In genomic region chr11:86992461-86992988, GRCm38 (mm10) we compare ENCODE assay signal across 8 mouse cellular contexts. TPM values are rescaled to one million over a fixed set of nuclear protein-coding genes. Genes with fewer than 3 reads are reported as not detected.
A peak's percentile ranks its signal among the peaks of the same experiment; 100 is the strongest.
DNase-seq lines count a peak whose midpoint lies in the region; ATAC-seq and TF ChIP-seq lines count a peak whose summit lies in the region.

No protein-coding gene starts in this region.

- TF ChIP-seq EP300 in CH12.LX (IDR thresholded peaks at IDR 0.05; ENCODE audit: low read length) = no peak

- no peak for TF ChIP-seq POLR2A in CH12.LX (IDR thresholded peaks at IDR 0.05; ENCODE audit: low read depth, low read length)

- H3K36me3 ChIP-seq in CH12.LX (replicated peaks in 1 of 2; ENCODE audit: control insufficient read depth in 1 of 2, insufficient read depth in 1 of 2, low read length in 1 of 2) = no peaks in the 10 kb centered on the region
- no peaks in the 10 kb centered on the region for H3K36me3 ChIP-seq in forebrain, embryonic 14.5 days (ENCODE audit: control insufficient read depth, insufficient read depth, low read length)
- H3K36me3 ChIP-seq in liver, embryonic 13.5 days = no peaks in the 10 kb centered on the region

- ATAC-seq in forebrain, embryonic 14.5 days = no peak
- ATAC-seq in liver, embryonic 13.5 days (ENCODE audit: low read depth) = no peak

- peak overlapping the region; percentile 97 for H3K4me3 ChIP-seq in gastrocnemius, adult 2 months
- H3K4me3 ChIP-seq in CH12.LX (replicated peaks in 1 of 3; ENCODE audit: low read depth in 2 of 3, low read length in 2 of 3, poor library complexity in 1 of 3) = peak overlapping the region; percentile 72 to 92 (median 76)
- peak overlapping the region; percentile 90 for H3K4me3 ChIP-seq in forebrain, embryonic 14.5 days (ENCODE audit: low read depth, low read length)
- H3K4me3 ChIP-seq in liver, embryonic 13.5 days (replicated peaks) = peak overlapping the region; percentile 74

- H3K4me2 ChIP-seq in CH12.LX (ENCODE audit: insufficient read depth, low read depth, poor library complexity, severe bottlenecking) = peak overlapping the region; percentile 82
- peak overlapping the region; percentile 85 for H3K4me2 ChIP-seq in forebrain, embryonic 14.5 days (ENCODE audit: low read length)
- peak overlapping the region; percentile 89 for H3K4me2 ChIP-seq in liver, embryonic 13.5 days

- no peak for TF ChIP-seq RAD21 in CH12.LX (IDR thresholded peaks at IDR 0.05; ENCODE audit: low read depth, low read length)

- WGBS in forebrain, embryonic 14.5 days = under 1% methylated on average over 13 of the region's 13 CpGs
- WGBS in liver, embryonic 13.5 days (ENCODE audit: insufficient replicate concordance) = 7% methylated on average over 13 of the region's 13 CpGs

- intact Hi-C loops in gastrocnemius, adult 2 months (cut with DNase I) = loop anchor here (5.0 to 10.0 kb wide), 2 partner anchors 75 to 98 kb away; no protein-coding TSS in a partner anchor
- intact Hi-C loops in left cerebral cortex, postnatal 25 days (cut with DNase I) = loop anchor here (2.0 to 10.0 kb wide), 6 partner anchors 35 to 185 kb away; partner anchors contain the start of gene Dhx40

- no peaks in the 10 kb centered on the region for H3K9me3 ChIP-seq in CH12.LX (replicated peaks; ENCODE audit: low read length)
- no peaks in the 10 kb centered on the region for H3K9me3 ChIP-seq in forebrain, embryonic 14.5 days (replicated peaks; ENCODE audit: control insufficient read depth, low read length)
- H3K9me3 ChIP-seq in liver, embryonic 13.5 days (replicated peaks) = no peaks in the 10 kb centered on the region

- dilution Hi-C loops in CH12.LX (cut with MboI; ENCODE audit: extremely low pct_ligation_motif_present, extremely low pct_unique_long_range_greater_than_20kb, low sequenced_read_pairs) = no loop called here

- H3K4me1 ChIP-seq in CH12.LX (ENCODE audit: control insufficient read depth in 1 of 2, insufficient read depth in 2 of 2) = peaks cover 0 to 34% of the 10 kb centered on the region in 2 experiments; a peak in 2 of 4 replicates
- H3K4me1 ChIP-seq in forebrain, embryonic 14.5 days (ENCODE audit: control insufficient read depth, insufficient read depth, low read length) = peaks cover 31% of the 10 kb centered on the region
- H3K4me1 ChIP-seq in liver, embryonic 13.5 days (replicated peaks) = peaks cover 44% of the 10 kb centered on the region

- no peak for DNase-seq in gastrocnemius, adult 2 months
- no peak for DNase-seq in gastrocnemius, postnatal 25 days
- no peak for DNase-seq in CH12.LX (ENCODE audit: extremely low read depth)
- no peak for DNase-seq in forebrain, embryonic 14.5 days (ENCODE audit: low spot score)
- DNase-seq in liver, embryonic 13.5 days = no peak
- DNase-seq in thymus, postnatal 36 days = peak; percentile 28 to 33
- no peak for DNase-seq in ovary, adult 18-20 months (ENCODE audit: low spot score)
- no peak for DNase-seq in left cerebral cortex, postnatal 25 days (ENCODE audit: low spot score in 2 of 2)

- H3K9ac ChIP-seq in CH12.LX (ENCODE audit: insufficient read depth, low read depth) = peak overlapping the region; percentile 44
- peak overlapping the region; percentile 87 for H3K9ac ChIP-seq in forebrain, embryonic 14.5 days (ENCODE audit: low read length)
- peak overlapping the region; percentile 67 for H3K9ac ChIP-seq in liver, embryonic 13.5 days

- H3K27me3 ChIP-seq in CH12.LX (replicated peaks) = peaks cover 33% of the 10 kb centered on the region
- H3K27me3 ChIP-seq in forebrain, embryonic 14.5 days (replicated peaks; ENCODE audit: control insufficient read depth, insufficient read depth, low read length) = no peaks in the 10 kb centered on the region
- H3K27me3 ChIP-seq in liver, embryonic 13.5 days = peaks cover 25% of the 10 kb centered on the region

- TF ChIP-seq CTCF in gastrocnemius, adult 2 months (IDR thresholded peaks at IDR 0.05) = no peak
- no peak for TF ChIP-seq CTCF in CH12.LX (conservative IDR thresholded peaks at IDR 0.05 in 1 of 2, IDR thresholded peaks at IDR 0.05 in 1 of 2; ENCODE audit: low read depth in 2 of 2, low read length in 2 of 2)

- H3K79me2 ChIP-seq in CH12.LX (replicated peaks; ENCODE audit: control insufficient read depth, extremely low read depth, insufficient read depth, poor library complexity, severe bottlenecking) = no peaks in the 10 kb centered on the region

- peak overlapping the region; percentile 98 for H3K27ac ChIP-seq in gastrocnemius, adult 2 months
- no peak overlapping the region for H3K27ac ChIP-seq in CH12.LX (ENCODE audit: insufficient read depth, low read depth)
- H3K27ac ChIP-seq in forebrain, embryonic 14.5 days (ENCODE audit: low read depth, low read length) = peak overlapping the region; percentile 93; the same call in 1 of the 2 replicates
- H3K27ac ChIP-seq in liver, embryonic 13.5 days = no peak overlapping the region

- in situ Hi-C loops in CH12.LX (cut with MboI; ENCODE audit: low pct_ligation_motif_present, low pct_unique_long_range_greater_than_20kb, low sequenced_read_pairs) = no loop called here

TF ChIP-seq in CH12.LX, 34 proteins besides CTCF, POLR2A, EP300 and RAD21:
- no peak for TF ChIP-seq HCFC1 (IDR thresholded peaks at IDR 0.05; ENCODE audit: low read depth, low read length)
- no peak for TF ChIP-seq ELF1 (IDR thresholded peaks at IDR 0.05; ENCODE audit: low read depth, low read length)
- 0 out of 2 replicates have a peak, but pooled peaks have one; percentile 29 for TF ChIP-seq ZNF384 (IDR thresholded peaks at IDR 0.05; ENCODE audit: low read depth, low read length)

RNA-seq across cellular contexts. Expression of gene Ypel2, which starts 1.0 kb away (rescaled TPM):
- 10 to 100 TPM in 1 of 2 experiments, 1 to 10 TPM in 1; 4.5 to 11.6 TPM for total RNA-seq in gastrocnemius, adult 2 months (2021)
- total RNA-seq in gastrocnemius, postnatal 25 days (2021) = 1 to 10 TPM; 3.7 to 8.0 TPM
- 0.17 and 0.38 TPM in 2 replicates for total RNA-seq in CH12.LX (2012; rRNA removed)
- total RNA-seq in CH12.LX (2014; rRNA removed) = 0.61 and 0.91 TPM in 2 replicates
- polyA plus RNA-seq in CH12.LX (2012; ENCODE audit: insufficient read length, low read depth) = 0.35 and 0.59 TPM in 2 replicates
- 6.0 and 7.0 TPM in 2 replicates for polyA plus RNA-seq in forebrain, embryonic 14.5 days (2014; fragmentation: Nextera tagmentation; extraction: Ambion mirVana)
- polyA plus RNA-seq in liver, embryonic 13.5 days (2015; fragmentation: Nextera tagmentation; extraction: Ambion mirVana) = 1.2 and 1.5 TPM in 2 replicates
- 10 to 100 TPM; 49.8 to 61.2 TPM for total RNA-seq in left cerebral cortex, postnatal 25 days (2021)

Comparison
In these comparisons a context has a peak if more than half of its experiments do, and no peak if none do; other contexts are left out.
1. DNase-seq: peak in thymus, postnatal 36 days (2 of 2); none in gastrocnemius, adult 2 months (single experiment), gastrocnemius, postnatal 25 days (single experiment), CH12.LX (single experiment), forebrain, embryonic 14.5 days (single experiment), liver, embryonic 13.5 days (single experiment), ovary, adult 18-20 months (single experiment) and left cerebral cortex, postnatal 25 days (0 of 2).
2. H3K27ac ChIP-seq: peak in gastrocnemius, adult 2 months (single experiment) and forebrain, embryonic 14.5 days (single experiment); none in CH12.LX (single experiment) and liver, embryonic 13.5 days (single experiment).
3. RNA of gene Ypel2, which starts 1.0 kb away (total RNA-seq): 49.8 to 61.2 TPM in left cerebral cortex, postnatal 25 days; 4.5 to 11.6 TPM in gastrocnemius, adult 2 months, 3.7 to 8.0 TPM in gastrocnemius, postnatal 25 days and 0.17 to 0.91 TPM in CH12.LX; every median in the first group is over 4 times any median in the second.
4. Peak in every context shown above with its lines, with median percentiles within 50 percentile points of each other: H3K4me3 ChIP-seq, H3K4me2 ChIP-seq and H3K9ac ChIP-seq.